Mouse (Mus musculus) layer of hippocampus, adult 9-11 months (tissue): Measurements from ENCODE around the gene Eif4e2.

ENCODE experiments used
- DNase-seq: peaks from one replicate; pipeline ENCODE4 v3.0.0; 2022

Eif4e2 gene

GRCm38 (mm10) chr1:87203779-87204178 lies 9.9 kb upstream of the Eif4e2 start:
- DNase-seq, result no peak

GRCm38 (mm10) chr1:87204465-87204864 lies 9.2 kb upstream of the Eif4e2 start, which contains the start of gene Chrng:
Gene Chrng, plus strand, starts transcription at chr1:87204657.
- DNase-seq, result no peak

- DNase-seq, result no peak
Measured at GRCm38 (mm10) chr1:87205038-87205437, 8.7 kb upstream of the Eif4e2 start.

- DNase-seq, result no peak
Measured at GRCm38 (mm10) chr1:87205502-87205901, 8.2 kb upstream of the Eif4e2 start.

GRCm38 (mm10) chr1:87206339-87206738 lies 7.4 kb upstream of the Eif4e2 start:
- DNase-seq, result no peak

- DNase-seq, result no peak
Measured at GRCm38 (mm10) chr1:87211431-87211830, 2.3 kb upstream of the Eif4e2 start.

- DNase-seq, result no peak
Measured at GRCm38 (mm10) chr1:87214748-87215147, 1.0 kb downstream of the Eif4e2 start.

- no peak for DNase-seq
Measured at GRCm38 (mm10) chr1:87217938-87218337, 4.2 kb downstream of the Eif4e2 start.

GRCm38 (mm10) chr1:87225739-87226138 lies 12.0 kb downstream of the Eif4e2 start:
- no peak for DNase-seq

GRCm38 (mm10) chr1:87226409-87227159 lies 12.9 kb downstream of the Eif4e2 start:
- no peak for DNase-seq

- DNase-seq, result no peak
Measured at GRCm38 (mm10) chr1:87227160-87227550, 13.4 kb downstream of the Eif4e2 start.

- no peak for DNase-seq
Measured at GRCm38 (mm10) chr1:87230606-87231005, 16.9 kb downstream of the Eif4e2 start.

GRCm38 (mm10) chr1:87232197-87232596 lies 18.5 kb downstream of the Eif4e2 start:
- DNase-seq, result no peak

- DNase-seq, result no peak
Measured at GRCm38 (mm10) chr1:87239056-87239455, 25.3 kb downstream of the Eif4e2 start.

- no peak for DNase-seq
Measured at GRCm38 (mm10) chr1:87243021-87243420, 29.3 kb downstream of the Eif4e2 start.

- no peak for DNase-seq
Measured at GRCm38 (mm10) chr1:87245430-87245829, 31.7 kb downstream of the Eif4e2 start.

GRCm38 (mm10) chr1:87245929-87246815 lies 32.5 kb downstream of the Eif4e2 start:
- peak; percentile 45 for DNase-seq

GRCm38 (mm10) chr1:87252040-87252609 lies 38.4 kb downstream of the Eif4e2 start:
- DNase-seq, result no peak

GRCm38 (mm10) chr1:87255173-87255572 lies 41.5 kb downstream of the Eif4e2 start:
- DNase-seq, result no peak

GRCm38 (mm10) chr1:87257691-87258090 lies 44.0 kb downstream of the Eif4e2 start:
- DNase-seq, result no peak

- DNase-seq, result no peak
Measured at GRCm38 (mm10) chr1:87258484-87258883, 44.8 kb downstream of the Eif4e2 start.

- no peak for DNase-seq
Measured at GRCm38 (mm10) chr1:87259316-87259715, 45.6 kb downstream of the Eif4e2 start.

GRCm38 (mm10) chr1:87263257-87263656 lies 49.5 kb downstream of the Eif4e2 start:
- no peak for DNase-seq

- no peak for DNase-seq
Measured at GRCm38 (mm10) chr1:87263796-87264133, 50.1 kb downstream of the Eif4e2 start.
